Mouse (Mus musculus): Measurements from ENCODE around the gene Olfr1491. TPM values are rescaled to one million over a fixed set of nuclear protein-coding genes. Genes with fewer than 3 reads are reported as not detected.

Olfr1491 gene
- not detected in 2 replicates for total RNA-seq (2014; rRNA removed)
- not detected in 2 replicates for polyA plus RNA-seq (2012; rRNA removed)

- Histone ChIP-seq H3K27me3 (ENCODE audit: control insufficient read depth, insufficient read depth, low read length) (no peaks in the 10 kb centered on the region), H3K27ac (replicated peaks; ENCODE audit: insufficient read depth, low read depth, low read length) (no peak within 1 kb of the TSS), H3K36me3 (ENCODE audit: control insufficient read depth, insufficient read depth, low read length) (no peaks in the 10 kb centered on the region), H3K9ac (ENCODE audit: low read depth, low read length) (no peak within 1 kb of the TSS), H3K4me3 (ENCODE audit: insufficient read depth, low read depth, low read length) (no peak within 1 kb of the TSS), H3K79me2 (ENCODE audit: control insufficient read depth, insufficient read depth, low read length) (no peaks in the 10 kb centered on the region), H3K4me1 (ENCODE audit: control insufficient read depth, insufficient read depth, low read length) (no peaks in the 10 kb centered on the region)
- DNase-seq (ENCODE audit: extremely low read depth, low read depth, low spot score): no peak
- 61% methylated on average over 3 of the region's 3 CpGs for WGBS
- TF ChIP-seq CTCF (IDR thresholded peaks at IDR 0.05; ENCODE audit: low read depth, low read length): no peak
- TF ChIP-seq POLR2A (IDR thresholded peaks at IDR 0.05; ENCODE audit: extremely low read depth, insufficient read depth, low read length): no peak
Observed at GRCm38 (mm10) chr19:13696968-13697367, at the start of gene Olfr1491. Olfr1491 (plus strand) TSS chr19:13697268.

GRCm38 (mm10) chr19:13650791-13651190 lies 46.3 kb upstream of the Olfr1491 start, which contains the start of gene Olfr1490:
Olfr1490 (plus strand) TSS chr19:13651091.
- DNase-seq (ENCODE audit: extremely low read depth, low read depth, low spot score): no peak
- H3K36me3 ChIP-seq (ENCODE audit: control insufficient read depth, insufficient read depth, low read length): no peaks in the 10 kb centered on the region
- no peak for TF ChIP-seq CTCF (IDR thresholded peaks at IDR 0.05; ENCODE audit: low read depth, low read length)
- no peak for TF ChIP-seq POLR2A (IDR thresholded peaks at IDR 0.05; ENCODE audit: extremely low read depth, insufficient read depth, low read length)
- no peaks in the 10 kb centered on the region for H3K27me3 ChIP-seq (ENCODE audit: control insufficient read depth, insufficient read depth, low read length)
- no peaks in the 10 kb centered on the region for H3K4me1 ChIP-seq (ENCODE audit: control insufficient read depth, insufficient read depth, low read length)
- no peak within 1 kb of the TSS for H3K4me3 ChIP-seq (ENCODE audit: insufficient read depth, low read depth, low read length)
- no peaks in the 10 kb centered on the region for H3K79me2 ChIP-seq (ENCODE audit: control insufficient read depth, insufficient read depth, low read length)
- 53% methylated on average over 1 of the region's 1 CpGs for WGBS
- no peak within 1 kb of the TSS for H3K9ac ChIP-seq (ENCODE audit: low read depth, low read length)
- no peak within 1 kb of the TSS for H3K27ac ChIP-seq (replicated peaks; ENCODE audit: insufficient read depth, low read depth, low read length)

GRCm38 (mm10) chr19:13722978-13723377 lies 25.9 kb downstream of the Olfr1491 start, which contains the start of gene Olfr1493-ps1:
Olfr1493-ps1 (plus strand) TSS chr19:13723278.
- WGBS: 43% methylated on average over 2 of the region's 2 CpGs
- no peaks in the 10 kb centered on the region for H3K79me2 ChIP-seq (ENCODE audit: control insufficient read depth, insufficient read depth, low read length)
- H3K4me1 ChIP-seq (ENCODE audit: control insufficient read depth, insufficient read depth, low read length): no peaks in the 10 kb centered on the region
- no peak within 1 kb of the TSS for H3K4me3 ChIP-seq (ENCODE audit: insufficient read depth, low read depth, low read length)
- no peaks in the 10 kb centered on the region for H3K27me3 ChIP-seq (ENCODE audit: control insufficient read depth, insufficient read depth, low read length)
- no peak for TF ChIP-seq POLR2A (IDR thresholded peaks at IDR 0.05; ENCODE audit: extremely low read depth, insufficient read depth, low read length)
- TF ChIP-seq CTCF (IDR thresholded peaks at IDR 0.05; ENCODE audit: low read depth, low read length): no peak
- no peak within 1 kb of the TSS for H3K9ac ChIP-seq (ENCODE audit: low read depth, low read length)
- no peaks in the 10 kb centered on the region for H3K36me3 ChIP-seq (ENCODE audit: control insufficient read depth, insufficient read depth, low read length)
- no peak within 1 kb of the TSS for H3K27ac ChIP-seq (replicated peaks; ENCODE audit: insufficient read depth, low read depth, low read length)
- DNase-seq (ENCODE audit: extremely low read depth, low read depth, low spot score): no peak

GRCm38 (mm10) chr19:13739428-13739827 lies 42.4 kb downstream of the Olfr1491 start, which contains the start of gene Olfr1494:
Olfr1494 (plus strand) TSS chr19:13739728.
- Histone ChIP-seq H3K9ac (ENCODE audit: low read depth, low read length) (no peak within 1 kb of the TSS), H3K27ac (replicated peaks; ENCODE audit: insufficient read depth, low read depth, low read length) (no peak within 1 kb of the TSS), H3K79me2 (ENCODE audit: control insufficient read depth, insufficient read depth, low read length) (no peaks in the 10 kb centered on the region), H3K27me3 (ENCODE audit: control insufficient read depth, insufficient read depth, low read length) (0 out of 2 replicates have a peak, but pooled peaks cover 2% of the 10 kb centered on the region), H3K4me1 (ENCODE audit: control insufficient read depth, insufficient read depth, low read length) (no peaks in the 10 kb centered on the region), H3K36me3 (ENCODE audit: control insufficient read depth, insufficient read depth, low read length) (no peaks in the 10 kb centered on the region), H3K4me3 (ENCODE audit: insufficient read depth, low read depth, low read length) (no peak within 1 kb of the TSS)
- WGBS: 86% methylated on average over 4 of the region's 4 CpGs
- TF ChIP-seq CTCF (IDR thresholded peaks at IDR 0.05; ENCODE audit: low read depth, low read length) (no peak), POLR2A (IDR thresholded peaks at IDR 0.05; ENCODE audit: extremely low read depth, insufficient read depth, low read length) (no peak)
- DNase-seq (ENCODE audit: extremely low read depth, low read depth, low spot score): no peak

- H3K4me1 ChIP-seq (ENCODE audit: control insufficient read depth, insufficient read depth, low read length): no peaks in the 10 kb centered on the region
- DNase-seq (ENCODE audit: extremely low read depth, low read depth, low spot score): no peak
- H3K27me3 ChIP-seq (ENCODE audit: control insufficient read depth, insufficient read depth, low read length): no peaks in the 10 kb centered on the region
- H3K4me3 ChIP-seq (ENCODE audit: insufficient read depth, low read depth, low read length): no peak overlapping the region
- 86% methylated on average over 1 of the region's 1 CpGs for WGBS
- no peak overlapping the region for H3K9ac ChIP-seq (ENCODE audit: low read depth, low read length)
- no peak overlapping the region for H3K27ac ChIP-seq (replicated peaks; ENCODE audit: insufficient read depth, low read depth, low read length)
- no peaks in the 10 kb centered on the region for H3K79me2 ChIP-seq (ENCODE audit: control insufficient read depth, insufficient read depth, low read length)
- H3K36me3 ChIP-seq (ENCODE audit: control insufficient read depth, insufficient read depth, low read length): no peaks in the 10 kb centered on the region
- TF ChIP-seq CTCF (IDR thresholded peaks at IDR 0.05; ENCODE audit: low read depth, low read length): no peak
- no peak for TF ChIP-seq POLR2A (IDR thresholded peaks at IDR 0.05; ENCODE audit: extremely low read depth, insufficient read depth, low read length)
Observed at GRCm38 (mm10) chr19:13749366-13749765, 52.3 kb downstream of the Olfr1491 start.

Other genes with a start within 250 kb of the Olfr1491 start
- gene Olfr1472, start 241.2 kb upstream of the Olfr1491 start, total RNA-seq (2014; rRNA removed): not detected in 2 replicates
- gene Olfr1472, start 241.2 kb upstream of the Olfr1491 start, polyA plus RNA-seq (2012; rRNA removed): not detected in 2 replicates
- not detected in 2 replicates for gene Olfr1474, start 227.7 kb upstream of the Olfr1491 start, total RNA-seq (2014; rRNA removed)
- gene Olfr1474, start 227.7 kb upstream of the Olfr1491 start, polyA plus RNA-seq (2012; rRNA removed): not detected in 2 replicates
- not detected in 2 replicates for gene Olfr1475, start 217.1 kb upstream of the Olfr1491 start, total RNA-seq (2014; rRNA removed)
- not detected in 2 replicates for gene Olfr1475, start 217.1 kb upstream of the Olfr1491 start, polyA plus RNA-seq (2012; rRNA removed)
- gene Olfr1477, start 196.7 kb upstream of the Olfr1491 start, total RNA-seq (2014; rRNA removed): not detected in 2 replicates
- gene Olfr1477, start 196.7 kb upstream of the Olfr1491 start, polyA plus RNA-seq (2012; rRNA removed): not detected in 2 replicates
- gene Olfr1480, start 169.4 kb upstream of the Olfr1491 start, total RNA-seq (2014; rRNA removed): not detected in 2 replicates
- gene Olfr1480, start 169.4 kb upstream of the Olfr1491 start, polyA plus RNA-seq (2012; rRNA removed): not detected in 2 replicates
- not detected in 2 replicates for gene Olfr1484, start 113.8 kb upstream of the Olfr1491 start, total RNA-seq (2014; rRNA removed)
- gene Olfr1484, start 113.8 kb upstream of the Olfr1491 start, polyA plus RNA-seq (2012; rRNA removed): not detected in 2 replicates
- gene Olfr1487, start 79.9 kb upstream of the Olfr1491 start, total RNA-seq (2014; rRNA removed): not detected in 2 replicates
- not detected in 2 replicates for gene Olfr1487, start 79.9 kb upstream of the Olfr1491 start, polyA plus RNA-seq (2012; rRNA removed)
- not detected in 2 replicates for gene Olfr1489, start 65.6 kb upstream of the Olfr1491 start, total RNA-seq (2014; rRNA removed)
- not detected in 2 replicates for gene Olfr1489, start 65.6 kb upstream of the Olfr1491 start, polyA plus RNA-seq (2012; rRNA removed)
- gene Olfr1490, start 46.2 kb upstream of the Olfr1491 start, total RNA-seq (2014; rRNA removed): not detected in 2 replicates
- not detected in 2 replicates for gene Olfr1490, start 46.2 kb upstream of the Olfr1491 start, polyA plus RNA-seq (2012; rRNA removed)
- gene Olfr1493-ps1, start 26.0 kb downstream of the Olfr1491 start, total RNA-seq (2014; rRNA removed): not detected in 2 replicates
- not detected in 2 replicates for gene Olfr1493-ps1, start 26.0 kb downstream of the Olfr1491 start, polyA plus RNA-seq (2012; rRNA removed)
- gene Olfr1494, start 42.5 kb downstream of the Olfr1491 start, total RNA-seq (2014; rRNA removed): not detected in 2 replicates
- not detected in 2 replicates for gene Olfr1494, start 42.5 kb downstream of the Olfr1491 start, polyA plus RNA-seq (2012; rRNA removed)
- gene Olfr1495, start 67.3 kb downstream of the Olfr1491 start, total RNA-seq (2014; rRNA removed): not detected in 2 replicates
- not detected in 2 replicates for gene Olfr1495, start 67.3 kb downstream of the Olfr1491 start, polyA plus RNA-seq (2012; rRNA removed)
- gene Olfr1496, start 80.6 kb downstream of the Olfr1491 start, total RNA-seq (2014; rRNA removed): not detected in 2 replicates
- gene Olfr1496, start 80.6 kb downstream of the Olfr1491 start, polyA plus RNA-seq (2012; rRNA removed): not detected in 2 replicates
- gene Olfr1497, start 100.9 kb downstream of the Olfr1491 start, total RNA-seq (2014; rRNA removed): not detected in 2 replicates
- not detected in 2 replicates for gene Olfr1497, start 100.9 kb downstream of the Olfr1491 start, polyA plus RNA-seq (2012; rRNA removed)
- not detected in 2 replicates for gene Olfr1499, start 122.2 kb downstream of the Olfr1491 start, total RNA-seq (2014; rRNA removed)
- gene Olfr1499, start 122.2 kb downstream of the Olfr1491 start, polyA plus RNA-seq (2012; rRNA removed): not detected in 2 replicates
- not detected in 2 replicates for gene Olfr1500, start 133.2 kb downstream of the Olfr1491 start, total RNA-seq (2014; rRNA removed)
- not detected in 2 replicates for gene Olfr1500, start 133.2 kb downstream of the Olfr1491 start, polyA plus RNA-seq (2012; rRNA removed)
- gene Olfr1501, start 153.4 kb downstream of the Olfr1491 start, total RNA-seq (2014; rRNA removed): not detected in 2 replicates
- gene Olfr1501, start 153.4 kb downstream of the Olfr1491 start, polyA plus RNA-seq (2012; rRNA removed): not detected in 2 replicates
- gene Olfr1502, start 164.5 kb downstream of the Olfr1491 start, total RNA-seq (2014; rRNA removed): not detected in 2 replicates
- gene Olfr1502, start 164.5 kb downstream of the Olfr1491 start, polyA plus RNA-seq (2012; rRNA removed): not detected in 2 replicates
- not detected in 2 replicates for gene Olfr1504, start 200.7 kb downstream of the Olfr1491 start, total RNA-seq (2014; rRNA removed)
- gene Olfr1504, start 200.7 kb downstream of the Olfr1491 start, polyA plus RNA-seq (2012; rRNA removed): not detected in 2 replicates
- gene Olfr1505, start 216.3 kb downstream of the Olfr1491 start, total RNA-seq (2014; rRNA removed): not detected in 2 replicates
- not detected in 2 replicates for gene Olfr1505, start 216.3 kb downstream of the Olfr1491 start, polyA plus RNA-seq (2012; rRNA removed)